Mouse (Mus musculus) hindbrain, postnatal 0 days (tissue): ENCODE results near the gene Hist3h2a. TPM values are rescaled to one million over a fixed set of nuclear protein-coding genes. Genes with fewer than 3 reads are reported as not detected.

ENCODE experiments used
- ATAC-seq: fragments of 200-750 bp; cut with Nextera tagmentation; 2 replicates; pipeline ENCODE4 v1.8.0; 2017; ENCODE audit warnings: mild to moderate bottlenecking, moderate TSS enrichment, moderate library complexity
- DNase-seq: peaks from one replicate; pipeline ENCODE4 v3.0.0-alpha.2; 2015; ENCODE audit warnings: low spot score
- H3K27ac ChIP-seq: fragments of 300-500 bp; sonication (generic); 2 replicates; pipeline ENCODE4 v1.5.1; 2014; ENCODE audit warnings: mild to moderate bottlenecking
- H3K27me3 ChIP-seq: fragments of 300-500 bp; sonication (generic); 2 replicates; pipeline ENCODE4 v1.6.1; 2014; ENCODE audit warnings: low read length, mixed read lengths; ENCODE audit not compliant: insufficient read depth
- H3K36me3 ChIP-seq: fragments of 300-500 bp; sonication (generic); 2 replicates; pipeline ENCODE4 v1.6.1; 2014; ENCODE audit warnings: low read length, mixed read lengths; ENCODE audit not compliant: insufficient read depth
- H3K4me1 ChIP-seq: fragments of 300-500 bp; sonication (generic); 2 replicates; pipeline ENCODE4 v1.6.1; 2014; ENCODE audit warnings: antibody characterized with exemption, low read length, mixed read lengths; ENCODE audit not compliant: insufficient read depth
- H3K4me2 ChIP-seq: fragments of 300-500 bp; sonication (generic); 2 replicates; pipeline ENCODE4 v1.6.1; 2014; ENCODE audit warnings: low read depth, mild to moderate bottlenecking, low read length, moderate library complexity, mixed read lengths
- H3K4me3 ChIP-seq: fragments of 300-500 bp; sonication (generic); 2 replicates; pipeline ENCODE4 v1.5.1; 2014; ENCODE audit warnings: low read length
- H3K9ac ChIP-seq: fragments of 300-500 bp; sonication (generic); replicated peaks from 2 replicates; pipeline ENCODE4 v1.6.1; 2014; ENCODE audit warnings: mild to moderate bottlenecking, low read length, moderate library complexity, mixed read lengths
- H3K9me3 ChIP-seq: fragments of 300-500 bp; sonication (generic); 2 replicates; pipeline ENCODE4 v1.6.1; 2016; ENCODE audit warnings: low read length, mixed read lengths
- CTCF ChIP-seq: IDR thresholded peaks from 2 replicates; pipeline ENCODE4 v1.5.1; 2016; ENCODE audit warnings: antibody characterized with exemption, control low read depth, low read depth
- WGBS: fragments of 180-500 bp; shearing (Covaris S2); extraction: QIAGEN DNeasy Blood & Tissue Kit; methylation state at CpG from one replicate; pipeline ENCODE4 v1.1.7; 2014; 5-methylcytosine and 5-hydroxymethylcytosine counted together
- polyA plus RNA-seq: library from polyadenylated mRNA; unstranded; fragments of >200 nt; fragmentation: Nextera tagmentation; extraction: Ambion mirVana; gene quantifications from 2 replicates; pipeline ENCODE4 v1.2.1, GENCODE M21; 2015
- total RNA-seq: library from RNA; depleted of rRNA; stranded (reverse); fragments of >200 nt; gene quantifications from 2 replicates; pipeline ENCODE4 v1.2.3, GENCODE M21; 2014

Gene Hist3h2a
- total and polyA plus RNA-seq, 2 experiments from 2014 or later, result 49.6 to 236 TPM

GRCm38 (mm10) chr11:58967346-58967745, 12.9 kb downstream of the Hist3h2a start:
- DNase-seq (peak; percentile 57), ATAC-seq (no peak)
- Histone ChIP-seq H3K4me1 (no peaks in the 10 kb centered on the region), H3K36me3 (no peaks in the 10 kb centered on the region), H3K4me2 (no peak overlapping the region), H3K27ac (no peak overlapping the region), H3K9me3 (no peaks in the 10 kb centered on the region), H3K27me3 (no peaks in the 10 kb centered on the region), H3K4me3 (no peak overlapping the region), H3K9ac (no peak overlapping the region)
- peak; percentile 72 for TF ChIP-seq CTCF
- 97% methylated on average over 1 of the region's 1 CpGs for WGBS

- WGBS, result 87% methylated on average over 7 of the region's 7 CpGs
Observed at GRCm38 (mm10) chr11:58968551-58968950, 14.1 kb downstream of the Hist3h2a start.

DNA sequence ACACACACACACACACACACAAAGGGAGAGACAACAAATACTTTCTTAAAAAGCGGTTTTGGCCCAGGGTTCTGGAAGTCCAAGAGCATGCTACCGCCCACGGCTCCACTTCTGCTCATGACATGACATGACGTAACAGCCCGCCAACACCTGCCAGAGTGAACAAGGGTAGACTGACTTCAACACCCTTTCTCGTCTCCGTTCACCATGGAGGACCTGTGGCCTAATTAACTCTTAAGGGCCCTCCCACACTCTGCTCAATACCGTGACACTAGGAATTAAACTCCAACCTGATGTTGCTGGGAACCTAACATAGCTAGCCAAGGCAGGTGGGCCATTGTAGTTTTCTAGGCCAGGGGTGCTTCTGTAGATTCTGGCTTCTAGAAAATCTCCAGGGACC, 14.5 kb downstream of the Hist3h2a start:
- H3K4me3 ChIP-seq, result no peak overlapping the region
- H3K27ac ChIP-seq, result no peak overlapping the region
- TF ChIP-seq CTCF, result no peak
- H3K27me3 ChIP-seq, result no peaks in the 10 kb centered on the region
- 85% methylated on average over 8 of the region's 8 CpGs for WGBS
- DNase-seq (no peak), ATAC-seq (no peak)
- no peaks in the 10 kb centered on the region for H3K4me1 ChIP-seq
- H3K4me2 ChIP-seq, result no peak overlapping the region
- no peaks in the 10 kb centered on the region for H3K36me3 ChIP-seq
- no peaks in the 10 kb centered on the region for H3K9me3 ChIP-seq
- H3K9ac ChIP-seq, result no peak overlapping the region

More at GRCm38 (mm10) chr11:58968551-58968950, 14.1 kb downstream of the Hist3h2a start:
- Histone ChIP-seq H3K27me3 (no peaks in the 10 kb centered on the region), H3K9me3 (no peaks in the 10 kb centered on the region), H3K4me3 (no peak overlapping the region), H3K27ac (no peak overlapping the region), H3K4me2 (no peak overlapping the region), H3K9ac (no peak overlapping the region), H3K4me1 (no peaks in the 10 kb centered on the region), H3K36me3 (no peaks in the 10 kb centered on the region)
- ATAC-seq, result no peak
- TF ChIP-seq CTCF, result no peak
- DNase-seq, result no peak

DNA sequence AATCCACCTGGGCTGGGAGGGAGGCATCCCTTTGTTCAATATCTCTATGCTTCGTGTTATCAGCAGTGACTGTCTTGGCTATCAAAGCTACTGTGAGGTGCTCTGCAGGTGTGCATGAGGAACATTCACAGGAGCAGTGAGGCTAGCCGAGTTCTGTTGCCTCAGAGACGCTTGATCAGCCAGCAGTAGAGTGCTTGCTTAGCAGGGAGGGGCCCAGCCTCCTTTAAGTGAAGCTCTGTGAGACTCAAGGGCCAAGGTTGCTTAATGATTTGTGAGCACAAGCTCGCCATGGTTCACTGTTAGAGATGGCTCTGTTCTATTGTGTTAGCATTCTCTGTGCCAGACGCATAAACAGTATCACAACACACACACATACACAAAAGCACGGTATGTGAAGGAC, 15.2 kb downstream of the Hist3h2a start:
- H3K9me3 ChIP-seq, result no peaks in the 10 kb centered on the region
- DNase-seq, result no peak
- no peak for ATAC-seq
- H3K4me1 ChIP-seq, result no peaks in the 10 kb centered on the region
- no peak overlapping the region for H3K4me3 ChIP-seq
- no peaks in the 10 kb centered on the region for H3K27me3 ChIP-seq
- H3K27ac ChIP-seq, result no peak overlapping the region
- no peaks in the 10 kb centered on the region for H3K36me3 ChIP-seq
- no peak overlapping the region for H3K4me2 ChIP-seq
- no peak overlapping the region for H3K9ac ChIP-seq
- 74% methylated on average over 6 of the region's 6 CpGs for WGBS
- TF ChIP-seq CTCF, result no peak

GRCm38 (mm10) chr11:58970831-58971530, 16.5 kb downstream of the Hist3h2a start:
- 0 out of 2 replicates have a peak, but pooled peaks have one; percentile 5 for TF ChIP-seq CTCF
- Histone ChIP-seq H3K4me3 (no peak overlapping the region), H3K9ac (no peak overlapping the region), H3K36me3 (no peaks in the 10 kb centered on the region), H3K4me1 (no peaks in the 10 kb centered on the region), H3K27me3 (no peaks in the 10 kb centered on the region), H3K4me2 (no peak overlapping the region), H3K27ac (no peak overlapping the region), H3K9me3 (no peaks in the 10 kb centered on the region)
- DNase-seq (no peak), ATAC-seq (no peak)
- 89% methylated on average over 21 of the region's 21 CpGs for WGBS

DNA sequence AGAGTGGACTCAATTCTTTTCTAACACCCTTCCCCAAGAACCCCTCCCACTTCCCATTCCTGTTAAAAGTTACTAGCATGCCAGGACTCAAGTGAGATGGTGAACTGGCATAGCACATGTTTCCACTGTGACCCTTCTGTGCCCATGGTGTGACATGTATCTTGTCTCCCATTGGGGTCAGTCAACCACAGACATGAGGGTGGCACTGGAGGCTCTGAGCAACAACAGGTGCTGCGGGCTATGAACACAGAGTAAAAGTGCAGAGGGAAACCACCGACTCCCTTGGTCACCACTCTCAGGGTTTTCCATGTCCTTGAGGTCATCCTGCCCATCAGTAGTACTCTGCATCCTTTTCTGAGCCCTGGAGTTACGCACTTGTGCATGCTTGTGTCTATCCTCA, 17.3 kb downstream of the Hist3h2a start:
- Histone ChIP-seq H3K36me3 (no peaks in the 10 kb centered on the region), H3K4me2 (no peak overlapping the region), H3K27me3 (no peaks in the 10 kb centered on the region), H3K27ac (no peak overlapping the region), H3K9me3 (no peaks in the 10 kb centered on the region), H3K4me1 (no peaks in the 10 kb centered on the region), H3K4me3 (no peak overlapping the region), H3K9ac (no peak overlapping the region)
- TF ChIP-seq CTCF, result no peak
- whole genome bisulfite sequencing, result 91% methylated on average over 3 of the region's 3 CpGs
- DNase-seq (no peak), ATAC-seq (no peak)

- no peak for DNase-seq
- no peaks in the 10 kb centered on the region for H3K9me3 ChIP-seq
- H3K27ac ChIP-seq, result no peak overlapping the region
- no peak overlapping the region for H3K4me3 ChIP-seq
- 88% methylated on average over 3 of the region's 3 CpGs for WGBS
- no peak for TF ChIP-seq CTCF
- no peaks in the 10 kb centered on the region for H3K27me3 ChIP-seq
- no peak overlapping the region for H3K4me2 ChIP-seq
- no peak overlapping the region for H3K9ac ChIP-seq
- no peaks in the 10 kb centered on the region for H3K36me3 ChIP-seq
- no peak for ATAC-seq
- H3K4me1 ChIP-seq, result peaks cover 8% of the 10 kb centered on the region
Observed at GRCm38 (mm10) chr11:58974414-58974813, 19.9 kb downstream of the Hist3h2a start.
